Mouse (Mus musculus) ES-Bruce4 (cell line): ENCODE measurements around the gene Cckbr.

ENCODE experiments used
- CTCF ChIP-seq: IDR thresholded peaks from one replicate; pipeline ENCODE4 v1.8.1; 2011; ENCODE audit warnings: low read depth, low read length
- EP300 ChIP-seq: IDR thresholded peaks from 2 replicates; pipeline ENCODE4 v1.6.1; 2011; ENCODE audit warnings: low read depth, low read length; ENCODE audit not compliant: insufficient read depth
- POLR2A ChIP-seq: IDR thresholded peaks from one replicate; pipeline ENCODE4 v1.8.1; 2011; ENCODE audit warnings: low read length; ENCODE audit not compliant: insufficient read depth

- TF ChIP-seq CTCF = no peak
- no peak for TF ChIP-seq EP300
- no peak for TF ChIP-seq POLR2A
Observed at GRCm38 (mm10) chr7:105482426-105482825, 56.9 kb downstream of the Cckbr start.
